Mouse (Mus musculus) heart, postnatal 0 days (tissue): ENCODE measurements around the gene Cdh1. TPM values are rescaled to one million over a fixed set of nuclear protein-coding genes. Genes with fewer than 3 reads are reported as not detected.

ENCODE experiments used
- ATAC-seq: fragments of 200-750 bp; cut with Nextera tagmentation; 2 replicates; pipeline ENCODE4 v1.8.0; 2017; ENCODE audit warnings: low read depth, moderate number of reproducible peaks, moderate library complexity; ENCODE audit not compliant: insufficient read depth
- DNase-seq: peaks from one replicate; pipeline ENCODE4 v3.0.0-alpha.2; 2016; ENCODE audit warnings: low spot score
- H3K27ac ChIP-seq: fragments of 300-500 bp; sonication (generic); 2 replicates; pipeline ENCODE4 v1.5.1; 2014; ENCODE audit warnings: low read depth, mild to moderate bottlenecking
- H3K27me3 ChIP-seq: fragments of 300-500 bp; sonication (generic); 2 replicates; pipeline ENCODE4 v1.6.1; 2014; ENCODE audit warnings: low read length, mixed read lengths; ENCODE audit not compliant: control insufficient read depth, insufficient read depth
- H3K36me3 ChIP-seq: fragments of 300-500 bp; sonication (generic); replicated peaks from 2 replicates; pipeline ENCODE4 v1.6.1; 2014; ENCODE audit warnings: low read length, mixed read lengths; ENCODE audit not compliant: control insufficient read depth, insufficient read depth
- H3K4me1 ChIP-seq: fragments of 300-500 bp; sonication (generic); 2 replicates; pipeline ENCODE4 v1.6.1; 2014; ENCODE audit warnings: antibody characterized with exemption; ENCODE audit not compliant: control insufficient read depth, insufficient read depth
- H3K4me2 ChIP-seq: fragments of 300-500 bp; sonication (generic); 2 replicates; pipeline ENCODE4 v1.6.1; 2014; ENCODE audit warnings: low read depth, mild to moderate bottlenecking, low read length, moderate library complexity
- H3K4me3 ChIP-seq: fragments of 300-500 bp; sonication (generic); 2 replicates; pipeline ENCODE4 v1.5.1; 2014; ENCODE audit warnings: low read depth, low read length
- H3K9ac ChIP-seq: fragments of 300-500 bp; sonication (generic); replicated peaks from 2 replicates; pipeline ENCODE4 v1.6.1; 2014; ENCODE audit warnings: low read depth, low read length, mixed read lengths
- H3K9me3 ChIP-seq: fragments of 300-500 bp; sonication (generic); replicated peaks from 2 replicates; pipeline ENCODE4 v1.6.1; 2016; ENCODE audit warnings: low read length; ENCODE audit not compliant: control insufficient read depth
- CTCF ChIP-seq: IDR thresholded peaks from 2 replicates; pipeline ENCODE4 v1.5.1; 2016; ENCODE audit warnings: antibody characterized with exemption, control low read depth, low read depth
- EP300 ChIP-seq: IDR thresholded peaks from 2 replicates; pipeline ENCODE4 v1.6.1; 2016; ENCODE audit warnings: antibody characterized with exemption, low read depth
- WGBS: fragments of 180-500 bp; shearing (Covaris S2); extraction: QIAGEN DNeasy Blood & Tissue Kit; methylation state at CpG from one replicate; pipeline ENCODE4 v1.1.7; 2014; 5-methylcytosine and 5-hydroxymethylcytosine counted together
- polyA plus RNA-seq: library from polyadenylated mRNA; unstranded; fragments of >200 nt; fragmentation: Nextera tagmentation; extraction: Ambion mirVana; gene quantifications from 2 replicates; pipeline ENCODE4 v1.2.1, GENCODE M21; 2015
- total RNA-seq: library from RNA; depleted of rRNA; stranded (reverse); fragments of >200 nt; gene quantifications from 2 replicates; pipeline ENCODE4 v1.2.3, GENCODE M21; 2014; ENCODE audit warnings: low replicate concordance; rRNA removed

Cdh1 gene
- total RNA-seq (1.2 and 1.9 TPM in 2 replicates), polyA plus RNA-seq (0.19 and 0.52 TPM in 2 replicates)

DNA sequence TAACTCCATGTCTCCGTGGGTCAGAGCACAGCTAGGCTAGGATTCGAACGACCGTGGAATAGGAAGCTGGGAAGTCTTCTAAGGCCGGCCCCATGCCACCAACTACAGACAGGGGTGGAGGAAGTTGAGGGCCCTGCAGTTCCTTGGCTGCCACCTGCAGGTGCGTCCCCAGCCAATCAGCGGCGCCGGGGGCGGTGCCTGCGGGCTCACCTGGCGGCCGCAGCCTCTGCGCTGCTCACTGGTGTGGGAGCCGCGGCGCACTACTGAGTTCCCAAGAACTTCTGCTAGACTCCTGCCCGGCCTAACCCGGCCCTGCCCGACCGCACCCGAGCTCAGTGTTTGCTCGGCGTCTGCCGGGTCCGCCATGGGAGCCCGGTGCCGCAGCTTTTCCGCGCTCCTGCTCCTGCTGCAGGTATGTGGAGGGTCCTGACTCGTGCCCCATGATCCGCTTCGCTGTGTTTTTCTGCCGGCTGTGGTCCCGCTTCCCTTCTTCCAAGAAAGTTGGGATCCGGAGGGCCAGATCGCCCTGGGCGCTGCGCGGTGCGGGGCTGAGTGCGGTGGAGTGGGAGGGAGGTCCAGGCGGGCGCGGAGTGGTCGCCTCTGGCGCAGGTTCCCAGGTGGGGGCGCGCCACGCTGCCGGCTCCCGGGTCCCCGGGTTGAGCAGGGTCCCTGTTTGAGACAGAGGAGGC, at the start of gene Cdh1:
Gene Cdh1, plus strand, starts transcription at position 221 of the 689 bp plus-strand sequence.
- Histone ChIP-seq H3K4me2 (peak within 1 kb of the TSS; percentile 85), H3K27me3 (peaks cover 56% of the 10 kb centered on the region), H3K4me1 (peaks cover 15% of the 10 kb centered on the region), H3K9ac (peak within 1 kb of the TSS; percentile 45; the same call in 1 of the 2 replicates), H3K36me3 (no peaks in the 10 kb centered on the region), H3K4me3 (peak within 1 kb of the TSS; percentile 57), H3K9me3 (no peaks in the 10 kb centered on the region), H3K27ac (no peak within 1 kb of the TSS)
- ATAC-seq (no peak; the same call in 1 of the 2 replicates), DNase-seq (no peak)
- TF ChIP-seq CTCF (no peak), EP300 (no peak)
- 2% methylated on average over 51 of the region's 53 CpGs for WGBS

DNA sequence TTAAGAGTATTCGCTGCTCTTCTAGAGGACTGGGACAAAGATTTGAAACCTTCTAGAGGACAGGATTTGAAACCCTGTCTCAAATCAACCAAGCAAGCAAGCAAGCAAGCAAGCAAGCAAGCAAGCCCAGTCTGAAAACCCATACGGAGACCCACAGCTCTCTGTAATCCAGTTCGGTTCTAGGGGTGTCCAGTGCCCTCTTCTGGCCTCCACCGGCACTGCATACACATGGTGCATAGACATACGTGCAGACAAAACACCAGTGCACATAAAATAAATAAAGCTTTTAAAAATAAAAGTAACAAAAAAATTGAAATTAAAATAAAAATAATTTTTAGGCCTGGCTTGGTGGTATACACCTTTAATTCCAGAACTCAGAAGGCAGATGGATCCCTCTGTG, 49.1 kb upstream of the Cdh1 start:
- H3K4me3 ChIP-seq = no peak overlapping the region
- no peaks in the 10 kb centered on the region for H3K36me3 ChIP-seq
- WGBS = 94% methylated on average over 5 of the region's 5 CpGs

DNA sequence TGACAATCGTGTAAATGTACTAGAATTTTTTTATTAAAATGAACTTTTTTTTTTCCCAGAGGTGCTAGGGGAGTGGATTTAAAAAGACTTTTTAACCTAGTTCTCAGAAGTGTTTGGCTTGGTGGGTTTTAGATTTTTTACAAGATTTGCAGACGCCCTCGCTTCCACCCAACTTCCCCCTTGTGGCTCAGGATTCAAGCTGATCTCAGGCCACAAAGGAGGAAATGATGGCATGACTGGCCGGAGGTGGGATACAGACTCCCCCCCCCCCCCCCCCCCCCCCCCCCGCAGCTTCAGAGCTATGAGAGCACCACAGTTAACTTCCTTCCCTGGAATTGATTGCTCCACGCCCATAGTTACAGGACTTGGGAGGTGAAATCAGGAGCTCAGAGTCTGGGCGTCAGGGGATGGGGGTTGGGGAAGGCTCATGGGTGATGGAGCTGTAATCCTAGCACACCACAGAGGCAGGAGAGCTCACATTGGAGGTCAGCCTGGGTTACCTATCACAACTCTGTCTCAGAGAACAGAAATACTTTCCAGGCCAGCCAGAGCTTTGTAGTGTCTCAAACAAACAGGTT, 47.0 kb upstream of the Cdh1 start:
- Histone ChIP-seq H3K9me3 (no peaks in the 10 kb centered on the region; the same call in 1 of the 2 replicates), H3K9ac (no peak overlapping the region), H3K4me2 (no peak overlapping the region), H3K4me1 (no peaks in the 10 kb centered on the region), H3K4me3 (no peak overlapping the region), H3K27ac (no peak overlapping the region), H3K27me3 (no peaks in the 10 kb centered on the region), H3K36me3 (no peaks in the 10 kb centered on the region)
- no peak for DNase-seq
- no peak for ATAC-seq
- TF ChIP-seq CTCF (no peak), EP300 (no peak)
- 66% methylated on average over 6 of the region's 7 CpGs for WGBS

More for the DNA sequence above, 49.1 kb upstream of the Cdh1 start:
- Histone ChIP-seq H3K27me3 (no peaks in the 10 kb centered on the region), H3K4me1 (no peaks in the 10 kb centered on the region), H3K9me3 (no peaks in the 10 kb centered on the region; the same call in 1 of the 2 replicates), H3K9ac (no peak overlapping the region), H3K27ac (no peak overlapping the region), H3K4me2 (no peak overlapping the region)
- TF ChIP-seq EP300 = no peak
- no peak for TF ChIP-seq CTCF
- DNase-seq = no peak
- no peak for ATAC-seq

DNA sequence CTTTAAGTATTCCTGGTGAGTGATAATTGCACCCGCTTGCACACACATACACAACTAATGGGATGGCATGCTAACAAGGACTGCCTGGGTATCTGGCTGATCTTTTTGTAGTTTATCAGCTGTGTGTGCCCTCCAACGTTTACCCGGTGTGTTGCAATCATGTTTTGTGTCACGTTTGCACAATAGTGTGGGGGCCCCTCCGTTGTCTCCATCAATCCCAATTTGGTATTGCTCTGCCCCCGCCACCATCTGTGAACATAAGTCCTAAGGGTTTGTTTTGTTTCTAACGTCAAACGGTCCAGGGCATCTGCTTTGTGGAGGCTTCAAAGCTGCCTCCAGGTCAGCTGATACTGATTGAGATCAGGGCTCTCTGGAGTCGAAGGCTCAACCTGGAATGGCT, 43.3 kb upstream of the Cdh1 start:
- TF ChIP-seq EP300 (no peak), CTCF (no peak)
- Histone ChIP-seq H3K9ac (no peak overlapping the region), H3K27me3 (no peaks in the 10 kb centered on the region), H3K27ac (no peak overlapping the region), H3K4me3 (no peak overlapping the region), H3K9me3 (no peaks in the 10 kb centered on the region; the same call in 1 of the 2 replicates), H3K36me3 (no peaks in the 10 kb centered on the region), H3K4me1 (no peaks in the 10 kb centered on the region), H3K4me2 (no peak overlapping the region)
- ATAC-seq (no peak), DNase-seq (no peak)
- 44% methylated on average over 9 of the region's 9 CpGs for WGBS

DNA sequence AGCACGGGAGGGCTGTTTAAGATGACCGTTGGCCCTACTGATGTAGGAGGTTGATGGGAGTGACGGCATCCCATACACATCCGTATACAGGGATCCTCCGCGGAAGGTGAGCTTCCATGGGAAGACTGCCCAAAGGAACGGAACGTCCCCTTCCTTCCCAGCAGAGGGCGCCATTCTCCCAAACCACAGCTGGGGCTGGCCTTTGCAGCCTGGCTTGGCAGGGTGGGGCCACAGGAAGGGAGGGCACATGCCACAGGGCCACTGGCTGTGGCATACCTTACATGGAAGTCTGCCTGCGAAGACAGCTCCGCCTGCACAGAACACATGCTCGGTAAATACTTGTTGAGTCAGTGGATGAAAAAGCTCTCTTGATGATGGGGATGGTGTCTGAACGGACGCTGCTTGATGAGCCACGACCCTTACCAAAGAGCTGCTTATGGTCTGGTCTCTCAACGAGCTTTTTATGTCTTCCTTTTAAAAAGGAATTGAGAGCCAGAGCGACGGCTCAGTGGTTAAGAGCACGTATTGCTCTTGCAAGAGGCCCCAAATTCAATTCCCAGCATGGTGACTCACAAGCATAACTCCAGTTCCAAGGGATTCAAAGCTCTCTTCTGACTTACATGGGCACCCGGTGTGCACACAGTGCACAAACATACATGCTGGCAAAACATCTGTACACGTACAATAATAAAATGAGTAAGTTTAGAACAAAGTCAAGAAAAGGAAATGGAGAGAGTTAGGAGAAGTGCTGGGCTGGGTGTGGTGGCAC, 41.9 kb upstream of the Cdh1 start:
- Histone ChIP-seq H3K36me3 (no peaks in the 10 kb centered on the region), H3K4me2 (no peak overlapping the region), H3K4me1 (no peaks in the 10 kb centered on the region), H3K9ac (no peak overlapping the region), H3K27me3 (no peaks in the 10 kb centered on the region), H3K4me3 (no peak overlapping the region), H3K9me3 (no peaks in the 10 kb centered on the region; the same call in 1 of the 2 replicates), H3K27ac (peak overlapping the region; percentile 37; the same call in 1 of the 2 replicates)
- peak; percentile 85 for DNase-seq
- peak; percentile 80 for TF ChIP-seq CTCF
- TF ChIP-seq EP300 = no peak
- peak; percentile 91 for ATAC-seq
- 22% methylated on average over 21 of the region's 21 CpGs for WGBS
